Mouse (Mus musculus): ENCODE measurements around the gene Rtcb. TPM values are rescaled to one million over a fixed set of nuclear protein-coding genes. Genes with fewer than 3 reads are reported as not detected.

Rtcb gene
- 107 and 115 TPM in 2 replicates for total RNA-seq (2017)

DNA sequence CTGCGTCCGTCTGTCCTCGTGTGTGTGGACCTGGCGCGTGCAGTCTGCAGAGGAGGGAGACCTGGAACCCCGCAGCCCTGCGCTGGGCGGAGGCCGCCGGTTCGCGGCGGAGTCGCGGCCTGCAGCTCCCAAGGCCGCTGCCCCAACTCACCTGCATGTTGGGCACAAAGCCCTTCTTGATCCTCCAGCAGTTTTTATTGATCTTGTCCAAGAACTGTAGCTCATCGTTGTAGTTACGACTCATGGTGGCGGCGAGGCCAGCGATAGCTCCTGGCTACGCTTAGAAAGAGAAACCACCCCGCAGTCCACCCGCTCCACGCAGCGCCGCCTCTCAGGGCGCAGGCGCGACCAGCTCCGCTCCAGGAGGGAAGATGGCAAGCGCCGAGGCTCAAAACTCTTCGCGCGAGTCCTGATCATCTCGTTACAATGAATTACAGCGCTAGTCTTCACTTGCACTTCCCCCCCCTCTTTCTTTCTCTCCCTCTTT lies at the start of gene Rtcb:
Gene Rtcb, minus strand, starts transcription at position 360 of the 487 bp plus-strand sequence.
- ATAC-seq (ENCODE audit: extremely low read depth, insufficient number of reproducible peaks, low FRiP score, poor library complexity, severe bottlenecking) = peak; percentile 89

GRCm38 (mm10) chr10:86006455-86006854 lies 48.8 kb upstream of the Rtcb start:
- ATAC-seq (ENCODE audit: extremely low read depth, insufficient number of reproducible peaks, low FRiP score, poor library complexity, severe bottlenecking) = no peak

- no peak for ATAC-seq (ENCODE audit: extremely low read depth, insufficient number of reproducible peaks, low FRiP score, poor library complexity, severe bottlenecking)
Measured at GRCm38 (mm10) chr10:86000447-86000846, 42.8 kb upstream of the Rtcb start.

DNA sequence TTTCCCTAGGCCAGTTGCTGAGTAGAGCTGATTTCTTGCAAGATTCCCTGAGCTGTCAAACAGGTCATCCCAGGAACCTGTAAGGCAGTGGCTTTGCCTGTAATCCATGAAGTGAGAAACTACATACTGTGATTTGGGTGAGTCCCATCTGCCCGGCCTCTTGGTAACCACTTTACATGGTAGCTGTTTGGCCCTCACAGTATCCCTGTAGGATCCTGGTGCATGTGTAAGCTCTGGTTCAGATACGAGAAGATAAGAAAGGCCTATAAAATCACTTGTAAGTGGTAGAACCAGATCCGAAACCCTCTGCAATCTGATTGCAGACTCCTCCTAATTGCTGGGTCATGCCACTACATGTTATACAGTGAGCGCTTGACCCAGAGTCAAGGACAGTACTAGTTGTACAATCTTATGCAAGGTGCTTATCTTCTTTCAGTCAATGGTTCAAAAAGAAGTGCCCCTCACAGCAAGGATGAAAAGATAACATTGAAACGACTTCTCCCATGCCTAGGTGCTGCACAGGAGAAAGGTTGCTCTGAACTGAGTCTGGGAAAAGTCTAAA lies 37.0 kb upstream of the Rtcb start:
- ATAC-seq (ENCODE audit: extremely low read depth, insufficient number of reproducible peaks, low FRiP score, poor library complexity, severe bottlenecking) = no peak

DNA sequence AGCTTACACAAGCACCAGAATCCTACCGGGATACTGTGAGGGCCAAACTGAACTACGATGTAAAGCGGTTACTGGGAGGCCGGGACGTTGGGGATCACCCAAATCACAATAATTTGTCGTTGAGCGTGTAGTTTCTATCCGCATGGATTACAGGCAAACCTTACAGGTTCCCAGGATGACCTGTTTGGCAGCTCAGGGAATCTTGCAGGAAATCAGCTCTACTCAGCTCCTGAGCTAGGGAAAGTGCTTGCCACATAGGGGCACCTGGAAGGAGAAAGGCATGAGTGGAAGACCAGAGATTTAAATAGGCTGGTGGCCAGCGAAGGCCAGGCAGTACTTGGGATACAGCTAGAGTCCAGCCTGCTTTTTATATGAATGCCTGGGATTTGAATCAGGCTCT lies 36.2 kb upstream of the Rtcb start:
- ATAC-seq (ENCODE audit: extremely low read depth, insufficient number of reproducible peaks, low FRiP score, poor library complexity, severe bottlenecking) = no peak

DNA sequence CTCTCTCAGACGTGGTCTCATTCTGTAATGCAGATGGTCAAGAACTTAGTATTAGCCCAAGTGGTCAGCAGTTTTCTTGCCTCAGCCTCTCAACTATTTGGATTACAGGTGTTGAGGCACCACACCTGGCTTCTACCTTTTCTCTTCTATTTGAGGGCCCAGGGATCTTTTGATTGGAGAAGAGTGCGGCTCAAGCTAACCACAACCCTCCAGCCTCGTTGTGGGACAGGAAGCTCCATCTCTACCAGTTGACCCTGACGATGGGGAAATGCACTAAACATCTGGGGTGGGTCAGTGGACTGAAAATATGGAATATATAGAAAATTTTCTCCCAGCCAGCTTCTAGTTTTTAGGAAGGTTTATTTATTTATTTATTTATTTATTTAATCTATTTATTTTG lies 34.8 kb upstream of the Rtcb start:
- no peak for ATAC-seq (ENCODE audit: extremely low read depth, insufficient number of reproducible peaks, low FRiP score, poor library complexity, severe bottlenecking)

DNA sequence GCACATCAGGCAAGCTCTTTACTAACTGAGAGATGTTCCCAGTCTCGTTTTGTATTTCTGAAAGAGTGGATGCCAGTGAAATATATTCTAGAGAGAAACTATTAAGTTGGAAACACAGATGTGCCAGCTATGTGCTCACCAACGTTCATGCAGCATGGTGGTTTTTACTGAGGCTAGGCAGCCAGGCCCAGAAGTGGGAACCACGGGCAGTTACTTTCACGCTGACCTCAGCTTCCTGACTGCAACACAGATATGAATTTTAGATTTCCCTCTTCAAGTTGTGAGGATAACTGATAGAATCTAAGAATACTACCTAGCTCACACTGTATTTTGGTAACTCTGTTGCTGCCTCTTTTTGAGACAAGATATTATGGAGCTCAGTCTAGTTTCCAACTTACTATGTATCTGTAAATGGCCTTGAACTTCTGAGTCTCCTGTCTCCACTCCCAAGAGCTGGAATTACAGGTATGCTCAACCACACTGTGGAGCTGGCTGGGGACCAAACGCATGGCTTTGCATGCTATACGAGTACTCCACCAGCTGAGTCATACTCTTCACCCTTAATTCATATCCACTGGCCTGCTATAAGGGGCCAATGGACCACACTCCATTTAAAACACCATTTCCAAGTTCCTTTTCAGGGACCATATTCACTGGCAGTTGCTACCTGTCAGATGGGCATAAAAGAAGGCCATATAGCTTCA lies 31.9 kb upstream of the Rtcb start:
- ATAC-seq (ENCODE audit: extremely low read depth, insufficient number of reproducible peaks, low FRiP score, poor library complexity, severe bottlenecking) = no peak

GRCm38 (mm10) chr10:85972915-85973314 lies 15.3 kb upstream of the Rtcb start:
- ATAC-seq (ENCODE audit: extremely low read depth, insufficient number of reproducible peaks, low FRiP score, poor library complexity, severe bottlenecking) = no peak

DNA sequence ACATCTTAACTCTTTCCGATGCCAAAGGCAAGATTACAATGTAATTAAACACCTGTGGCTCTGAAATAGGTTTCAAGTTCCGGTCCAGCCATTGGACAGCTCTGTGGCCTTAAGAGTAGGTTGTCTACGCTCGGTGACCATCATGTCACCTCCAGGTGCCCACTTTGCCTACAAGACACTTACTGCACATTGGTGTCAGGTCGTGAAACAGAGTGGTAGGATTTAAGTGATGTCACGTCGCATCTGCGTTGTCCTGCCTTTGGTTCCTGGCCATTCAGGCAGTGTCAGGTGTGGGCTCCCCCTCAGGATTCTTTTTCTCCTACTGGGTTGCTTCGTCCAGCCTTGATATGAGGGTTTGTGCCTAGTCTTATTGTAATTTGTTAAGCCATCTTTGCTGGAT lies 14.2 kb upstream of the Rtcb start:
- ATAC-seq (ENCODE audit: extremely low read depth, insufficient number of reproducible peaks, low FRiP score, poor library complexity, severe bottlenecking) = no peak

DNA sequence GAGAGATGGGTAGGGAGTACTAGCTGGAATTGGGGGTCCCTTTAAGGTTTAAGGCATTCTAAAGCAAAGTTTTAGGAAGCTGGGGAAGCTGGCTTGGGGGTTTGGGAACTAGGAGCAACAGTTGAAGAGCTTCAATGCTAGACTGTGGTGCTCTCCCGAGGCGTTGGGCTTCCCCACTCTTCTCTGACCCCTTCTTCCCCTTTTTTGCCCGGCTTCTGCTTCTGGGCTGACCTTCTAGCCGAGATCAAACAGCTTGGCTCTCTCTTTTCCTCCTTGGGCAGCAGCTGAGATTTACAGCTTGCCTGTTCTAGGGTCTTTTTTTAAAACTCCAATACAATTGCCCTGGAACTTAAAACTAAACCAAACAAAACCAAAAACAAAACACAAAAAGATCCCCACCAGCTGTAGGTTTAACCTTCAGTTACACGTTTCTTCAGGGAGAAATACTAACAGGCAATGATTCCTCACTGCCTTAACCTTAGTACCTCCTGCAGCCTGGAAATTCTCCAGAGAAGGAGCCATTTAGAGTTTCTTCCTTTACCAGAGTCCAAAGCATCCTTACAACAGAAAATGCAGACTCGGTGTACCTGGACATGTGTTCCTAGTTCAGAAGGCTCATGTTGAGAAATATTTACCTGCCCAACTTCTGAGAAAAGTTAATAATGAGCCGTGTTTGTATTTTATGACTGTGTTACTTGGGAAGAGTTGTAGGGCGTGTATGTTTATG lies 12.4 kb upstream of the Rtcb start:
- ATAC-seq (ENCODE audit: extremely low read depth, insufficient number of reproducible peaks, low FRiP score, poor library complexity, severe bottlenecking) = no peak

- no peak for ATAC-seq (ENCODE audit: extremely low read depth, insufficient number of reproducible peaks, low FRiP score, poor library complexity, severe bottlenecking)
Measured at GRCm38 (mm10) chr10:85968731-85969130, 11.1 kb upstream of the Rtcb start.

- ATAC-seq (ENCODE audit: extremely low read depth, insufficient number of reproducible peaks, low FRiP score, poor library complexity, severe bottlenecking) = peak; percentile 68
Measured at GRCm38 (mm10) chr10:85968157-85968634, 10.6 kb upstream of the Rtcb start.

DNA sequence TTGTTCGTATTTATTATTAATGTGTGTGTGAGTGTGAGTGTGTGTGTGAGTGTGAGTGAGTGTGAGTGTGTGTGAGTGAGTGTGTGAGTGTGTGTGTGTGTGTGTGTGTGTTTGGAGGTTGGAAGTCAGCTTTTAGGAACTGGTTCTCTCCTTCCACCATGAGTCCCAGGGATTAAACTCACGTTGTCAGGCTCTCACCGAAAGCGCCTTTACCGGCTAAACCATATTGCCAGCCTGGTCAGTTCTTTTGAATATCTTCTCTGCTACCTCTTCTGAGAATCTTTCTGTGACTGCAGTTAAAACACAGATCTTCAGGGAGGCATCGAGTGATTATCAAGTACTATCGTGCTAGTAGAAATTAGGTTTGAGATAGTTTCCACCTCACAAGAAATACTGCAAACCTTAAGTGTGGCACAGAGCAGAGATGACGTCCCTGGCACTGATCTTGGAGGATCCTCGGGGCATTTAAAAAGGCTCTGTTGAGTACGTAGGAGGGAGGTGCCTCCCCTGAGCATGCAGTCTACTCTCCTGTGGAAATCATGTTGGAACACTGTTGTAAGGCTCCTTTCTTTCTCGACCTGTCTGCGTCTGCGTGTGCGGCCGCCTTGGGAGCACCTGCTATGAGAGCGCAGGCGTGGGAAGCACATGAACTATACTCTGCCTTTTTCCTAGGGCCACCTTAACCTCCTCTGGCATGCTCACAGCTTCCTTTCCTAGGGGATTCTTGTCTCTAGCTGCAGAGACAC lies 10.0 kb upstream of the Rtcb start:
- ATAC-seq (ENCODE audit: extremely low read depth, insufficient number of reproducible peaks, low FRiP score, poor library complexity, severe bottlenecking) = no peak

GRCm38 (mm10) chr10:85966476-85966875 lies 8.9 kb upstream of the Rtcb start:
- no peak for ATAC-seq (ENCODE audit: extremely low read depth, insufficient number of reproducible peaks, low FRiP score, poor library complexity, severe bottlenecking)

- ATAC-seq (ENCODE audit: extremely low read depth, insufficient number of reproducible peaks, low FRiP score, poor library complexity, severe bottlenecking) = no peak
Measured at GRCm38 (mm10) chr10:85964316-85964715, 6.7 kb upstream of the Rtcb start.

GRCm38 (mm10) chr10:85962897-85963296 lies 5.3 kb upstream of the Rtcb start:
- no peak for ATAC-seq (ENCODE audit: extremely low read depth, insufficient number of reproducible peaks, low FRiP score, poor library complexity, severe bottlenecking)

GRCm38 (mm10) chr10:85956871-85957419 lies 678 bp downstream of the Rtcb start:
- ATAC-seq (ENCODE audit: extremely low read depth, insufficient number of reproducible peaks, low FRiP score, poor library complexity, severe bottlenecking) = no peak

DNA sequence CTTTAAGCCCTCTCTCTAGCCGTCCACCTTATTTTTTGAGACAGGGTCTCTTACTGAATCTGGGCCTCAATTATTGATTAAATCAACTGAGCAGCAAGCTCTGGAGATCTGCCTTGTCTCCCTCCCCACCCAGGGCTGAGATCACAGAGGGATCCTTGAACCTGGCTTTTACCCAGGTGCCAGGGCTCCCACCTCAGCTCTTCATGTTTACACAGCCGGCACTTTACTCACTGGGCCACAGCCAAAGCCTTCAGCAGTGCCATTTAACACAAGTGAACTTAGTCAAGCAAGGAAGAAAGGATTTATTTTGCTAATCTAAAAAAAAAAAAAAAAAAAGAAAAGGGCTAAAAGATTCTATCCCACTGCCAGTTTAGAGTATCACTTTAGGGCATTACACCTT lies 3.2 kb downstream of the Rtcb start:
- ATAC-seq (ENCODE audit: extremely low read depth, insufficient number of reproducible peaks, low FRiP score, poor library complexity, severe bottlenecking) = no peak

- peak; percentile 15; the same call in 1 of the 2 replicates for ATAC-seq (ENCODE audit: extremely low read depth, insufficient number of reproducible peaks, low FRiP score, poor library complexity, severe bottlenecking)
Measured at GRCm38 (mm10) chr10:85953401-85953800, 4.2 kb downstream of the Rtcb start.
